ENCODE assay signal across 8 mouse cellular contexts in the genomic region with DNA sequence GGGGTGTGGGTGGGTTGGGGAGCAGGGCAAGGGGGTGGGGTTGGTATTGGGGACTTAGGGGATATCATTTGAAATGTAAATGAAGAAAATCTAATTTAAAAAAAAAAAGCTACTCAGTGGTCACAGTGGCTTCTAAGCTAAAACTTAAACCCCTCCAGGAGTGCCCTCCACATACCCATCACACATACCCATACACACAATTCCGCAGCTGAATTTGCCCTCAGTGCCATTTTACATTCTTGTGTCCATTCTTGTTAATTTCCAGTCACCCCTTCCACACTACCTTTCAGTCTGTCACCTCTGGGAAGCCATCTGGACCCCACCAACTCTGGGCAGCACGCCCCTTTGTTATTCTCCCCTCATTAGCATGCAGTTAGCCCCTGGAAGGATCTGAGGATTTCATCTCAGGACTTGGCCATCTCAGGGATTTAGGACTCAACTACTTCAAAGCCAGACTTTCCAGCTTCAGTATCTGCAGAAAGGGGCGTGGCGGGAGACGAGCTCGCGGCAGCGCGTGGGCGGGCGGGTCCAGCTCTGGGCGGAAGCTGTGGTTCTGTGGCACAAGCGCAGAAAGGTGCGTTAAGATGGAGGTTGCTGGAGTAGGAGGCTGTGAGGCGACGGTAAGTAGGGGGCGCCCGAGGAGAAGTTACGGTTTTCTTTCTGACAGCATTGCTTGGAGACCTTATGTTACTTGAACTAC. TPM values are rescaled to one million over a fixed set of nuclear protein-coding genes. Genes with fewer than 3 reads are reported as not detected.
DNase-seq lines count a peak whose midpoint lies in the region; ATAC-seq lines count a peak whose summit lies in the region.

A gene (plus strand): TSS at position 537 of the 700 bp plus-strand sequence.

- peaks cover 13% of the 10 kb centered on the region for H3K4me1 ChIP-seq in hindbrain, embryonic 10.5 days (replicated peaks)
- peaks cover 7% of the 10 kb centered on the region for H3K4me1 ChIP-seq in lung, embryonic 16.5 days (replicated peaks; ENCODE audit: control insufficient read depth, insufficient read depth, low read length)

- H3K27ac ChIP-seq in hindbrain, embryonic 10.5 days = peak within 1 kb of the TSS; percentile 84
- H3K27ac ChIP-seq in lung, embryonic 16.5 days (ENCODE audit: low read length) = no peak within 1 kb of the TSS

- peak; percentile 97 for ATAC-seq in frontal cortex, adult (ENCODE audit: low TSS enrichment)
- peak; percentile 93 for ATAC-seq in lung, embryonic 16.5 days (ENCODE audit: low read depth)

- peak within 1 kb of the TSS; percentile 65 for H3K9ac ChIP-seq in lung, embryonic 16.5 days (ENCODE audit: low read length)

- H3K4me3 ChIP-seq in hindbrain, embryonic 10.5 days = peak within 1 kb of the TSS; percentile 58
- peak within 1 kb of the TSS; percentile 47 for H3K4me3 ChIP-seq in lung, embryonic 16.5 days (ENCODE audit: low read length)

- no peaks in the 10 kb centered on the region for H3K27me3 ChIP-seq in hindbrain, embryonic 10.5 days (ENCODE audit: insufficient read depth, poor library complexity, severe bottlenecking)
- H3K27me3 ChIP-seq in lung, embryonic 16.5 days (ENCODE audit: control insufficient read depth, insufficient read depth, low read depth, low read length) = no peaks in the 10 kb centered on the region

- H3K4me2 ChIP-seq in lung, embryonic 16.5 days (ENCODE audit: low read depth, low read length) = peak within 1 kb of the TSS; percentile 79

- H3K9me3 ChIP-seq in hindbrain, embryonic 10.5 days = no peaks in the 10 kb centered on the region
- H3K9me3 ChIP-seq in lung, embryonic 16.5 days (ENCODE audit: control insufficient read depth, low read length) = no peaks in the 10 kb centered on the region

- DNase-seq in Muller cell, postnatal 12 days (ENCODE audit: inconsistent ontology term) = peak; percentile 83
- DNase-seq in cerebellum, adult 9-11 months = peak; percentile 77
- DNase-seq in hindbrain, embryonic 10.5 days (ENCODE audit: low spot score) = peak; percentile 80
- DNase-seq in layer of hippocampus, adult 9-11 months = peak; percentile 87
- peak; percentile 83 for DNase-seq in ovary, postnatal 36 days (ENCODE audit: low spot score)
- peak; percentile 70 for DNase-seq in thymus, postnatal 25 days

- peaks cover 9% of the 10 kb centered on the region; the same call in 1 of the 2 replicates for H3K36me3 ChIP-seq in hindbrain, embryonic 10.5 days
- H3K36me3 ChIP-seq in lung, embryonic 16.5 days (ENCODE audit: control insufficient read depth, insufficient read depth, low read length) = no peaks in the 10 kb centered on the region

- 2% methylated on average over 19 of the region's 19 CpGs for WGBS in hindbrain, embryonic 10.5 days
- WGBS in lung, embryonic 16.5 days = 2% methylated on average over 19 of the region's 19 CpGs

RNA-seq across cellular contexts. Expression of the gene that starts here (rescaled TPM):
- polyA plus RNA-seq in hindbrain, embryonic 10.5 days (2016; fragmentation: Nextera tagmentation; extraction: Ambion mirVana) = 0.18 and 0.26 TPM in 2 replicates
- polyA plus RNA-seq in lung, embryonic 16.5 days (2015; fragmentation: Nextera tagmentation; extraction: Ambion mirVana) = 0.21 and 0.39 TPM in 2 replicates

Comparison
In these comparisons a context has a peak if more than half of its experiments do, and no peak if none do; other contexts are left out.
1. Peak in DNase-seq, H3K4me3 ChIP-seq and H3K27ac ChIP-seq in hindbrain, embryonic 10.5 days; RNA of the gene not detected or under 1 TPM.
2. Peak in ATAC-seq, H3K4me3 ChIP-seq, H3K9ac ChIP-seq and H3K4me2 ChIP-seq in lung, embryonic 16.5 days; RNA of the gene not detected or under 1 TPM.